Mouse (Mus musculus) liver, embryonic 12.5 days (tissue): ENCODE measurements around the gene Slc35f6. TPM values are rescaled to one million over a fixed set of nuclear protein-coding genes. Genes with fewer than 3 reads are reported as not detected.

Experiments used
- ATAC-seq: fragments of 200-750 bp; cut with Nextera tagmentation; 2 replicates; pipeline ENCODE4 v1.8.0; 2017; ENCODE audit warnings: moderate number of reproducible peaks, mild to moderate bottlenecking, moderate library complexity
- H3K27ac ChIP-seq: fragments of 300-500 bp; sonication (generic); 2 replicates; pipeline ENCODE4 v1.5.1; 2016; ENCODE audit warnings: mild to moderate bottlenecking
- H3K27me3 ChIP-seq: fragments of 300-500 bp; sonication (generic); replicated peaks from 2 replicates; pipeline ENCODE4 v1.6.1; 2016; ENCODE audit warnings: mild to moderate bottlenecking, moderate library complexity
- H3K36me3 ChIP-seq: fragments of 300-500 bp; sonication (generic); 2 replicates; pipeline ENCODE4 v1.6.1; 2016; ENCODE audit warnings: mild to moderate bottlenecking, moderate library complexity
- H3K4me1 ChIP-seq: fragments of 300-500 bp; sonication (generic); 2 replicates; pipeline ENCODE4 v1.6.1; 2016
- H3K4me2 ChIP-seq: fragments of 300-500 bp; sonication (generic); 2 replicates; pipeline ENCODE4 v1.6.1; 2016; ENCODE audit warnings: mild to moderate bottlenecking, moderate library complexity
- H3K4me3 ChIP-seq: fragments of 300-500 bp; sonication (generic); 2 replicates; pipeline ENCODE4 v1.5.1; 2016; ENCODE audit warnings: mild to moderate bottlenecking, moderate library complexity
- H3K9ac ChIP-seq: fragments of 300-500 bp; sonication (generic); 2 replicates; pipeline ENCODE4 v1.6.1; 2016; ENCODE audit warnings: mild to moderate bottlenecking, moderate library complexity
- H3K9me3 ChIP-seq: fragments of 300-500 bp; sonication (generic); replicated peaks from 2 replicates; pipeline ENCODE4 v1.6.1; 2016; ENCODE audit warnings: mild to moderate bottlenecking, moderate library complexity
- WGBS: fragments of 180-500 bp; shearing (Covaris S2); methylation state at CpG from one replicate; pipeline ENCODE4 v1.1.7; 2016; ENCODE audit not compliant: insufficient replicate concordance; 5-methylcytosine and 5-hydroxymethylcytosine counted together
- polyA plus RNA-seq: library from polyadenylated mRNA; unstranded; fragments of >200 nt; fragmentation: Nextera tagmentation; extraction: Ambion mirVana; gene quantifications from 2 replicates; pipeline ENCODE4 v1.2.1, GENCODE M21; 2016

The Slc35f6 gene
- polyA plus RNA-seq, 1 experiment from 2014 or later: 10.3 TPM

- no peak overlapping the region for H3K27ac ChIP-seq
- H3K4me3 ChIP-seq: no peak overlapping the region
- WGBS: 73% methylated on average over 4 of the region's 4 CpGs
- H3K27me3 ChIP-seq: peaks cover 9% of the 10 kb centered on the region
- H3K36me3 ChIP-seq: no peaks in the 10 kb centered on the region
- no peak overlapping the region for H3K4me2 ChIP-seq
- no peaks in the 10 kb centered on the region for H3K9me3 ChIP-seq
- ATAC-seq: no peak
- H3K9ac ChIP-seq: no peak overlapping the region
- H3K4me1 ChIP-seq: peaks cover 21% of the 10 kb centered on the region
Observed at GRCm38 (mm10) chr5:30612575-30612974, 35.2 kb upstream of the Slc35f6 start.

- H3K9ac ChIP-seq: no peak overlapping the region
- no peaks in the 10 kb centered on the region for H3K36me3 ChIP-seq
- H3K4me3 ChIP-seq: no peak overlapping the region
- ATAC-seq: no peak
- peaks cover 27% of the 10 kb centered on the region for H3K4me1 ChIP-seq
- H3K27me3 ChIP-seq: peaks cover 14% of the 10 kb centered on the region
- no peak overlapping the region for H3K4me2 ChIP-seq
- no peaks in the 10 kb centered on the region for H3K9me3 ChIP-seq
- no peak overlapping the region for H3K27ac ChIP-seq
- 73% methylated on average over 8 of the region's 8 CpGs for WGBS
Observed at GRCm38 (mm10) chr5:30613242-30613641, 34.5 kb upstream of the Slc35f6 start.

- peaks cover 24% of the 10 kb centered on the region for H3K27me3 ChIP-seq
- H3K4me1 ChIP-seq: peaks cover 28% of the 10 kb centered on the region
- WGBS: 40% methylated on average over 1 of the region's 1 CpGs
- no peaks in the 10 kb centered on the region for H3K36me3 ChIP-seq
- no peak overlapping the region for H3K4me3 ChIP-seq
- no peaks in the 10 kb centered on the region for H3K9me3 ChIP-seq
- peak; percentile 46; the same call in 1 of the 2 replicates for ATAC-seq
- H3K9ac ChIP-seq: no peak overlapping the region
- no peak overlapping the region for H3K27ac ChIP-seq
- H3K4me2 ChIP-seq: no peak overlapping the region
Observed at GRCm38 (mm10) chr5:30614221-30614620, 33.5 kb upstream of the Slc35f6 start.

GRCm38 (mm10) chr5:30615416-30615815 lies 32.3 kb upstream of the Slc35f6 start:
- Histone ChIP-seq H3K27ac (no peak overlapping the region), H3K4me1 (peaks cover 28% of the 10 kb centered on the region), H3K36me3 (no peaks in the 10 kb centered on the region), H3K27me3 (peaks cover 29% of the 10 kb centered on the region), H3K9ac (no peak overlapping the region), H3K4me2 (no peak overlapping the region), H3K4me3 (no peak overlapping the region), H3K9me3 (no peaks in the 10 kb centered on the region)
- ATAC-seq: peak; percentile 43; the same call in 1 of the 2 replicates
- 35% methylated on average over 6 of the region's 6 CpGs for WGBS

- no peak for ATAC-seq
- Histone ChIP-seq H3K36me3 (no peaks in the 10 kb centered on the region), H3K27me3 (peaks cover 33% of the 10 kb centered on the region), H3K27ac (no peak overlapping the region), H3K4me1 (peaks cover 28% of the 10 kb centered on the region), H3K9me3 (no peaks in the 10 kb centered on the region), H3K9ac (no peak overlapping the region), H3K4me2 (no peak overlapping the region), H3K4me3 (no peak overlapping the region)
- 57% methylated on average over 4 of the region's 4 CpGs for WGBS
Observed at GRCm38 (mm10) chr5:30615819-30616218, 31.9 kb upstream of the Slc35f6 start.

GRCm38 (mm10) chr5:30616644-30617043 lies 31.1 kb upstream of the Slc35f6 start:
- no peak overlapping the region for H3K27ac ChIP-seq
- H3K9ac ChIP-seq: no peak overlapping the region
- 16% methylated on average over 3 of the region's 3 CpGs for WGBS
- H3K4me3 ChIP-seq: no peak overlapping the region
- H3K4me1 ChIP-seq: peaks cover 28% of the 10 kb centered on the region
- no peaks in the 10 kb centered on the region for H3K36me3 ChIP-seq
- no peaks in the 10 kb centered on the region for H3K9me3 ChIP-seq
- no peak overlapping the region for H3K4me2 ChIP-seq
- H3K27me3 ChIP-seq: peaks cover 42% of the 10 kb centered on the region
- no peak for ATAC-seq

GRCm38 (mm10) chr5:30617357-30617756 lies 30.4 kb upstream of the Slc35f6 start:
- no peak overlapping the region for H3K27ac ChIP-seq
- H3K9me3 ChIP-seq: no peaks in the 10 kb centered on the region
- no peak overlapping the region for H3K9ac ChIP-seq
- ATAC-seq: no peak
- 8% methylated on average over 3 of the region's 3 CpGs for WGBS
- peaks cover 34% of the 10 kb centered on the region for H3K4me1 ChIP-seq
- H3K27me3 ChIP-seq: peaks cover 49% of the 10 kb centered on the region
- no peaks in the 10 kb centered on the region for H3K36me3 ChIP-seq
- no peak overlapping the region for H3K4me3 ChIP-seq
- H3K4me2 ChIP-seq: no peak overlapping the region

GRCm38 (mm10) chr5:30617851-30618250 lies 29.9 kb upstream of the Slc35f6 start:
- Histone ChIP-seq H3K9ac (no peak overlapping the region), H3K4me1 (peaks cover 39% of the 10 kb centered on the region), H3K4me2 (no peak overlapping the region), H3K27me3 (peaks cover 54% of the 10 kb centered on the region), H3K27ac (no peak overlapping the region), H3K36me3 (no peaks in the 10 kb centered on the region), H3K9me3 (no peaks in the 10 kb centered on the region), H3K4me3 (no peak overlapping the region)
- WGBS: 33% methylated on average over 11 of the region's 11 CpGs
- no peak for ATAC-seq

- H3K9me3 ChIP-seq: no peaks in the 10 kb centered on the region
- no peak overlapping the region for H3K27ac ChIP-seq
- no peaks in the 10 kb centered on the region for H3K36me3 ChIP-seq
- peaks cover 40% of the 10 kb centered on the region for H3K4me1 ChIP-seq
- H3K27me3 ChIP-seq: peaks cover 60% of the 10 kb centered on the region
- WGBS: 58% methylated on average over 8 of the region's 8 CpGs
- H3K4me2 ChIP-seq: no peak overlapping the region
- ATAC-seq: no peak
- H3K9ac ChIP-seq: no peak overlapping the region
- no peak overlapping the region for H3K4me3 ChIP-seq
Observed at GRCm38 (mm10) chr5:30618376-30619003, 29.2 kb upstream of the Slc35f6 start.

- Histone ChIP-seq H3K4me3 (no peak overlapping the region), H3K27me3 (peaks cover 67% of the 10 kb centered on the region), H3K9me3 (no peaks in the 10 kb centered on the region), H3K9ac (no peak overlapping the region), H3K27ac (no peak overlapping the region), H3K4me1 (peaks cover 38% of the 10 kb centered on the region), H3K36me3 (no peaks in the 10 kb centered on the region), H3K4me2 (no peak overlapping the region)
- WGBS: 54% methylated on average over 2 of the region's 2 CpGs
- no peak for ATAC-seq
Observed at GRCm38 (mm10) chr5:30619211-30619610, 28.5 kb upstream of the Slc35f6 start.

GRCm38 (mm10) chr5:30620567-30620966 lies 27.2 kb upstream of the Slc35f6 start:
- no peak for ATAC-seq
- Histone ChIP-seq H3K9ac (no peak overlapping the region), H3K27ac (no peak overlapping the region), H3K4me2 (no peak overlapping the region), H3K4me1 (peaks cover 29% of the 10 kb centered on the region), H3K9me3 (no peaks in the 10 kb centered on the region), H3K36me3 (no peaks in the 10 kb centered on the region), H3K4me3 (no peak overlapping the region), H3K27me3 (peaks cover 73% of the 10 kb centered on the region)
- WGBS: 81% methylated on average over 20 of the region's 20 CpGs

- H3K4me3 ChIP-seq: no peak overlapping the region
- ATAC-seq: no peak
- 72% methylated on average over 9 of the region's 9 CpGs for WGBS
Observed at GRCm38 (mm10) chr5:30621211-30621790, 26.4 kb upstream of the Slc35f6 start.

GRCm38 (mm10) chr5:30621844-30622176 lies 25.9 kb upstream of the Slc35f6 start:
- Histone ChIP-seq H3K27me3 (peaks cover 79% of the 10 kb centered on the region), H3K9me3 (no peaks in the 10 kb centered on the region), H3K4me3 (no peak overlapping the region), H3K9ac (no peak overlapping the region), H3K4me2 (peak overlapping the region; percentile 60), H3K4me1 (peaks cover 24% of the 10 kb centered on the region), H3K27ac (no peak overlapping the region), H3K36me3 (no peaks in the 10 kb centered on the region)
- no peak for ATAC-seq
- WGBS: 46% methylated on average over 22 of the region's 22 CpGs

More at GRCm38 (mm10) chr5:30621211-30621790, 26.4 kb upstream of the Slc35f6 start:
- H3K4me2 ChIP-seq: no peak overlapping the region
- no peak overlapping the region for H3K9ac ChIP-seq
- no peaks in the 10 kb centered on the region for H3K9me3 ChIP-seq
- H3K4me1 ChIP-seq: peaks cover 29% of the 10 kb centered on the region
- no peak overlapping the region for H3K27ac ChIP-seq
- H3K36me3 ChIP-seq: no peaks in the 10 kb centered on the region
- peaks cover 76% of the 10 kb centered on the region for H3K27me3 ChIP-seq
